Comparison of ENCODE assay signal across 8 mouse cellular contexts in the genomic region with DNA sequence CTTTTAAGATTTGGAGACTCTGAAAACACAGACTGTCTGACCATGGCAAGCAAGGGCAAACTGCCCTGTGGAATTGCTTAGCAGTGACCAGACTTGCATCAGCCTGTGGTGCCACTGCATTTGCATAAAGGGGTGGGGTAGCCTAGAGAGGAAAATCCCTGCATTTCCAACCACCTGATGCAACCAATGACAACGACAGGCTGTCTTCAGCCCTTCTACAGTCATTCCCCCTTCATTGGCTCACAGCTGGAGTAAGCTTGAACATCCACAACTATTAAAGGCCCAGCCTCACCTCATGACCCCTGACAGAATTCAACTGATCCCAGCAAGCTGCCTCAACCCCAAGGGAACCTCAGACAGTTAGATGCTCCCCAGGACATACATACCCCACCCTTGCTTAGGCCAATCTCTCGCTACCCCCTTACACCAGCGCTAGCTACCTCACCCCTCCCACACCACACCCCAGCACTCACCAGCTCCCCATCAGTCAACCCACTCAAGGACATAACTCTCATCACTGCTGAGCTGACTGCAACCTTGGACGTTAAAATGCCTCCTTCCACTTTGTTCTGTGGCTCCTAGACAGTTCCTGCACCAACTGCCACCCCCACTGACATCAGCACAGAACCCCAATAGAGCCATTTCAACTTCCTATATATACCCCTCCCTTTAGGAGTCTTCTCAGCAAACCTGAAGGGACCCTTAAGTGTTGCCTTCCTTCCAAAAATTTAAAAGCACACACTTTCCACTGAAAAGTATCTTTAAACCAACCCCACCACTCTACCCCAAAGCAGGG. TPM values are rescaled to one million over a fixed set of nuclear protein-coding genes. Genes with fewer than 3 reads are reported as not detected.
DNase-seq lines count a peak whose midpoint lies in the region; ATAC-seq lines count a peak whose summit lies in the region.

No protein-coding gene starts in this region.

- peak overlapping the region; percentile 90; the same call in 1 of the 2 replicates for H3K27ac ChIP-seq in forebrain, embryonic 12.5 days
- peak overlapping the region; percentile 94 for H3K27ac ChIP-seq in midbrain, embryonic 13.5 days

- peaks cover 66% of the 10 kb centered on the region for H3K36me3 ChIP-seq in forebrain, embryonic 12.5 days (replicated peaks)
- peaks cover 60% of the 10 kb centered on the region for H3K36me3 ChIP-seq in midbrain, embryonic 13.5 days

- H3K4me3 ChIP-seq in forebrain, embryonic 12.5 days (replicated peaks): peak overlapping the region; percentile 52
- H3K4me3 ChIP-seq in midbrain, embryonic 13.5 days (replicated peaks): peak overlapping the region; percentile 49

- peak overlapping the region; percentile 68 for H3K9ac ChIP-seq in forebrain, embryonic 12.5 days
- H3K9ac ChIP-seq in midbrain, embryonic 13.5 days (replicated peaks): peak overlapping the region; percentile 73

- peak; percentile 44 for DNase-seq in cerebellum, adult 11-12 months
- DNase-seq in cerebellum, adult 18-20 months: no peak
- DNase-seq in MEL-GATA-1-ER (ENCODE audit: extremely low read depth, low read depth): peak; percentile 26
- DNase-seq in kidney, postnatal 14 days: peak; percentile 38
- DNase-seq in gastrocnemius, postnatal 10 days: no peak
- DNase-seq in cerebellum, postnatal 4 days (ENCODE audit: low spot score in 2 of 2): no peak

- WGBS in forebrain, embryonic 12.5 days: 37% methylated on average over 4 of the region's 4 CpGs
- WGBS in midbrain, embryonic 13.5 days: 34% methylated on average over 4 of the region's 4 CpGs

- peaks cover 55% of the 10 kb centered on the region for H3K4me1 ChIP-seq in forebrain, embryonic 12.5 days
- H3K4me1 ChIP-seq in midbrain, embryonic 13.5 days (replicated peaks): peaks cover 53% of the 10 kb centered on the region

- H3K27me3 ChIP-seq in forebrain, embryonic 12.5 days: no peaks in the 10 kb centered on the region
- H3K27me3 ChIP-seq in midbrain, embryonic 13.5 days: no peaks in the 10 kb centered on the region

- H3K4me2 ChIP-seq in forebrain, embryonic 12.5 days: peak overlapping the region; percentile 99
- peak overlapping the region; percentile 97 for H3K4me2 ChIP-seq in midbrain, embryonic 13.5 days (replicated peaks)

- no peak for ATAC-seq in forebrain, embryonic 12.5 days (ENCODE audit: low FRiP score)
- ATAC-seq in midbrain, embryonic 13.5 days: no peak

- H3K9me3 ChIP-seq in forebrain, embryonic 12.5 days: no peaks in the 10 kb centered on the region
- no peaks in the 10 kb centered on the region for H3K9me3 ChIP-seq in midbrain, embryonic 13.5 days

RNA-seq across cellular contexts. Expression of gene Nfe2l1, which starts 6.9 kb away (rescaled TPM):
- 72.8 and 76.0 TPM in 2 replicates for polyA plus RNA-seq in forebrain, embryonic 12.5 days (2016; fragmentation: Nextera tagmentation; extraction: Ambion mirVana)
- polyA plus RNA-seq in midbrain, embryonic 13.5 days (2015; fragmentation: Nextera tagmentation; extraction: Ambion mirVana): 67.8 and 69.0 TPM in 2 replicates
- 100 to 1,000 TPM; 194 to 201 TPM for total RNA-seq in gastrocnemius, postnatal 10 days (2021)

RNA-seq across cellular contexts. Expression of gene Copz2, which starts 26.8 kb away (rescaled TPM):
- polyA plus RNA-seq in forebrain, embryonic 12.5 days (2016; fragmentation: Nextera tagmentation; extraction: Ambion mirVana): 22.9 and 27.8 TPM in 2 replicates
- polyA plus RNA-seq in midbrain, embryonic 13.5 days (2015; fragmentation: Nextera tagmentation; extraction: Ambion mirVana): 14.8 and 19.7 TPM in 2 replicates
- 10 to 100 TPM; 47.2 to 55.1 TPM for total RNA-seq in gastrocnemius, postnatal 10 days (2021)

RNA-seq across cellular contexts. Expression of gene Cbx1, which starts 33.9 kb away (rescaled TPM):
- polyA plus RNA-seq in forebrain, embryonic 12.5 days (2016; fragmentation: Nextera tagmentation; extraction: Ambion mirVana): 168 and 172 TPM in 2 replicates
- 130 and 137 TPM in 2 replicates for polyA plus RNA-seq in midbrain, embryonic 13.5 days (2015; fragmentation: Nextera tagmentation; extraction: Ambion mirVana)
- 10 to 100 TPM; 45.4 to 58.1 TPM for total RNA-seq in gastrocnemius, postnatal 10 days (2021)

RNA-seq across cellular contexts. Expression of gene Snx11, which starts 45.5 kb away (rescaled TPM):
- polyA plus RNA-seq in forebrain, embryonic 12.5 days (2016; fragmentation: Nextera tagmentation; extraction: Ambion mirVana): 31.0 and 40.3 TPM in 2 replicates
- polyA plus RNA-seq in midbrain, embryonic 13.5 days (2015; fragmentation: Nextera tagmentation; extraction: Ambion mirVana): 45.6 and 47.4 TPM in 2 replicates
- total RNA-seq in gastrocnemius, postnatal 10 days (2021): 10 to 100 TPM; 10.5 to 11.6 TPM

Comparison
In these comparisons a context has a peak if more than half of its experiments do, and no peak if none do; other contexts are left out.
1. DNase-seq: peak in cerebellum, adult 11-12 months (single experiment), MEL-GATA-1-ER (single experiment) and kidney, postnatal 14 days (single experiment); none in cerebellum, adult 18-20 months (0 of 2), gastrocnemius, postnatal 10 days (single experiment) and cerebellum, postnatal 4 days (0 of 2).